Mouse (Mus musculus) limb, embryonic 10.5 days (tissue): ENCODE results near the gene Tardbp. TPM values are rescaled to one million over a fixed set of nuclear protein-coding genes. Genes with fewer than 3 reads are reported as not detected.

Experiments
- DNase-seq: peaks from one replicate; pipeline ENCODE4 v3.0.0-alpha.2; 2017; ENCODE audit warnings: low spot score
- H3K27ac ChIP-seq: fragments of 300-500 bp; sonication (generic); 2 replicates; pipeline ENCODE4 v1.5.1; 2016; ENCODE audit warnings: mild to moderate bottlenecking
- H3K27me3 ChIP-seq: fragments of 300-500 bp; sonication (generic); 2 replicates; pipeline ENCODE4 v1.6.1; 2016; ENCODE audit warnings: low read depth, mild to moderate bottlenecking; ENCODE audit not compliant: poor library complexity, severe bottlenecking
- H3K36me3 ChIP-seq: fragments of 300-500 bp; sonication (generic); 2 replicates; pipeline ENCODE4 v1.6.1; 2016; ENCODE audit warnings: mild to moderate bottlenecking, moderate library complexity
- H3K4me1 ChIP-seq: fragments of 300-500 bp; sonication (generic); 2 replicates; pipeline ENCODE4 v1.6.1; 2016
- H3K4me3 ChIP-seq: fragments of 300-500 bp; sonication (generic); 2 replicates; pipeline ENCODE4 v1.5.1; 2016; ENCODE audit warnings: mild to moderate bottlenecking, moderate library complexity
- H3K9me3 ChIP-seq: fragments of 300-500 bp; sonication (generic); replicated peaks from 2 replicates; pipeline ENCODE4 v1.6.1; 2016; ENCODE audit warnings: mild to moderate bottlenecking
- whole genome bisulfite sequencing: fragments of 180-500 bp; shearing (Covaris S2); methylation state at CpG from one replicate; pipeline ENCODE4 v1.1.7; 2016; 5-methylcytosine and 5-hydroxymethylcytosine counted together
- polyA plus RNA-seq: library from polyadenylated mRNA; unstranded; fragments of >200 nt; fragmentation: Nextera tagmentation; extraction: Ambion mirVana; gene quantifications from 2 replicates; pipeline ENCODE4 v1.2.1, GENCODE M21; 2016

Gene Tardbp
- polyA plus RNA-seq, result 446 and 455 TPM in 2 replicates

DNA sequence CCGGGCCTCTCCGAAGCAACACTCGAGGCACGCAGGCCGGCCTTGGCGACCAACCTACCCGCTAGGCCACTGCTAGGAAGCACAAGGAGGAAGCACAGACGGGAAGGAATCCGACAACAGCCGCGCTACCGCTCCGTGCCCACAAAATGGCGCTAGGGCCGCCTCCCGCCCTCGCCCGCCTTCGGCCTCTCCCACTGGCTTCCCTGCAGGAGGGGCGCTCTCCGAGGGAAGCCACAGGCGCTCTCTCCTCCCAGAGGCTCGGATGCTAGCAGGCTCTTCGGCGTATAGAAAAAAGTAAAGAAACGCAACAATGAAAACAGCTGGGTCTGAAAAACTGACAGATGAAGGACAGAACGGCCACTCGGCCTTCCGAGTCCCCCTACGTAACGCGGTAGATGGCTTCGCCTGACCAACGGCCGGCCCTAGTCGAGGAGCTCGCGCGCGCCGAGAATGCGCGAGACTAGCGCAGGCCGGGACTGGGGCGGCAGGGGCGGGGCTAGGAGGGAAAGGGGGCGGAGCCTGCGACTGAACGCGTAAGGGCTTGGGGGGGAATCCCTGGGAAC is at the start of gene Tardbp:
Tardbp (minus strand) TSS at position 397 of the 563 bp plus-strand sequence.
- peaks cover 36% of the 10 kb centered on the region for H3K36me3 ChIP-seq
- peaks cover 26% of the 10 kb centered on the region for H3K4me1 ChIP-seq
- no peaks in the 10 kb centered on the region for H3K9me3 ChIP-seq
- H3K27me3 ChIP-seq, result no peaks in the 10 kb centered on the region
- peak within 1 kb of the TSS; percentile 100 for H3K27ac ChIP-seq
- under 1% methylated on average over 51 of the region's 51 CpGs for WGBS
- DNase-seq, result peak; percentile 98
- H3K4me3 ChIP-seq, result peak within 1 kb of the TSS; percentile 100

DNA sequence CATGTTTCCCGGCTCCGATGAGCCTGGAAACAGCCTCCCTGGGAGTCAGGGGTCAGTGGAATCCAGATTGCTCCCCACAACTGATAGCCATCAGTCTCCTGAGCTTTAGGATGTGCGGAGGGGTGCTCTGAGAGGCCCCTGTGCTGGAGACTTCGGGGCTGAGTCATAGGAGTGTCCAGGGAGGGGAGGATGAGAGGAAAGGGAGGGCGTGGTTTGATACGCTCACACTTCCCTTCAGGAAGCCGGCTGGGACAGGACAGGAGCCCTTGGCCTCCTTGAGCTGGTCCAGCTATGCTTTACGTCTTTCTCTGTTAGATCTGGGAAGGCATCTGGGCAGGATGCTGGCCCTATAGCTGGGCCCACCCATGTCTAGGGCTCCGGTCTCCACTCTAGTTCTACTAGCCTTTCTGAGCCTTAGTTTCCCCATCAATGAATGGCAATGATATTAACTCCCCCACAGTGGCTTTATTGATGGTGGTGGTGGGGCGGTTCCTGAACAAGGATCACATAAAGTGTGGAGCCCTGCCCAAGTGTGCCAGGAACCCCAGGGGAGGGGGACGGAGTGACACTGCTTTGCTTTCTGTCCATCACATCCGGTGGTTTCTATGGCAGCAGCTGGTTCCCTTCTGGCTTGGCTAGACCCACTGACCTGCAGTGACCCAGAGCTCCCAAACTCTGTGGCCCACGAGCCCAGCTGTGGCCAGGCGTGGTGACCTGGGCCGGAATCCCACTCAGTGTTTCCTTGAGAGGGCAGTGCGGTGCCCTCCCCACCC is 49.6 kb upstream of the Tardbp start:
- H3K4me1 ChIP-seq, result peaks cover 45% of the 10 kb centered on the region
- no peak overlapping the region for H3K4me3 ChIP-seq
- peak overlapping the region; percentile 5 for H3K27ac ChIP-seq
- 41% methylated on average over 16 of the region's 16 CpGs for WGBS
- no peaks in the 10 kb centered on the region for H3K36me3 ChIP-seq
- H3K9me3 ChIP-seq, result no peaks in the 10 kb centered on the region
- DNase-seq, result no peak
- H3K27me3 ChIP-seq, result peaks cover 19% of the 10 kb centered on the region; the same call in 1 of the 2 replicates

DNA sequence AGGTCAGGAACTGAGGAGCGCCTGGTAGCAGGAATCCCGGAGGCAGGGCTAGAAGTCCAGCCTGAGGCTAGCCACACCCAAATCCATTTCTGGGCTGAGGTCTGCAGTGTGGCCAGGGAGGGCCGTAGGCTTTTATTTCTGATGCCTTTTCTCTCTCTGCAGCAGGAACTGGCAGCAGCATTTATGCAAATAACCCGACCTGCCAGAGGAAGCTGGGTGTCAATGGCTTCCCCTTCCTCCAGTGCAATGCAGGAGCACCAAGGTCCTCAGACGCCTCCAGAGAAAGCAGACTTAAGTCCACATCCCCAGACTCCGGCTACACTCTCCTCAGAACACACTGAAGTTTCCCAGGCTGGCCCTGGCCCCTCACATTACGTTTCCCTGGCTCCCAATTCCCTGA is 48.2 kb upstream of the Tardbp start:
- Histone ChIP-seq H3K27me3 (peaks cover 14% of the 10 kb centered on the region; the same call in 1 of the 2 replicates), H3K9me3 (no peaks in the 10 kb centered on the region), H3K4me1 (peaks cover 48% of the 10 kb centered on the region), H3K27ac (0 out of 2 replicates have a peak overlapping the region, but pooled peaks have one; percentile 32), H3K4me3 (no peak overlapping the region), H3K36me3 (no peaks in the 10 kb centered on the region)
- WGBS, result 33% methylated on average over 7 of the region's 7 CpGs
- no peak for DNase-seq

DNA sequence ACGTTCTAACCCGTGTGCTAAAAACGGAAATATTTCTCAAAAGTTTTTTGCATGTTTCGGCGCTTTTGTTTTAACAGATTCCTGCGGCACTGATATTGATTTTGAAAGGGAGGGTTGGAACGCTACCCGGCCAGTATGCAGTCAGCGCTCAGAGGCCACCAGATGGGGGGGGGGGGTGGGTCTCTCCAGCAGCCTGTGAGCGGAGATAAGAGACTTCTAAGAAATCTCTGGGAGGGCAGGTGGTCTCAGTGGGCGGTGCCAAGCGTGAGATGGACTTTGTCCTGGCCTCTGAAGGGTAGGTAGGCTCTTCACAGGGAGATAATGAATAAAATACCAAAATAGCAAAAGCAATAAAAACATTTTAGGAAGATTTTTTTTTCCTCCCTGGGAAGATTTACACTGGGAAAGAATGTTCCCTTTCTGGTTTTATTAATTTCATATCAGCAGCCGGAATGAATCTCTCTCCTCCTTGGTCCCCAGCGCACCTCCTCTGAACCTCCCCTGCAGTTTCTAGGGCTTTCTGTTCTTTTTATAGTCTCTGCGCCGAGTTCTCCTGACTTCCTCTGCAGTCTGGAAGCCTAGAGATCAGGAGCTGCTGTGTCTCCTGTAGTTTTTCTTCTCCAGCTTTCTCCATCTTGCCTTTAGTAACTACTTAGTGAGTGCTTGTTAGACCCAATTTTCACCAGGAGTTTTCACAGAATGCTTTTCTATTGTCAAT is 44.6 kb upstream of the Tardbp start:
- 57% methylated on average over 16 of the region's 16 CpGs for WGBS

DNA sequence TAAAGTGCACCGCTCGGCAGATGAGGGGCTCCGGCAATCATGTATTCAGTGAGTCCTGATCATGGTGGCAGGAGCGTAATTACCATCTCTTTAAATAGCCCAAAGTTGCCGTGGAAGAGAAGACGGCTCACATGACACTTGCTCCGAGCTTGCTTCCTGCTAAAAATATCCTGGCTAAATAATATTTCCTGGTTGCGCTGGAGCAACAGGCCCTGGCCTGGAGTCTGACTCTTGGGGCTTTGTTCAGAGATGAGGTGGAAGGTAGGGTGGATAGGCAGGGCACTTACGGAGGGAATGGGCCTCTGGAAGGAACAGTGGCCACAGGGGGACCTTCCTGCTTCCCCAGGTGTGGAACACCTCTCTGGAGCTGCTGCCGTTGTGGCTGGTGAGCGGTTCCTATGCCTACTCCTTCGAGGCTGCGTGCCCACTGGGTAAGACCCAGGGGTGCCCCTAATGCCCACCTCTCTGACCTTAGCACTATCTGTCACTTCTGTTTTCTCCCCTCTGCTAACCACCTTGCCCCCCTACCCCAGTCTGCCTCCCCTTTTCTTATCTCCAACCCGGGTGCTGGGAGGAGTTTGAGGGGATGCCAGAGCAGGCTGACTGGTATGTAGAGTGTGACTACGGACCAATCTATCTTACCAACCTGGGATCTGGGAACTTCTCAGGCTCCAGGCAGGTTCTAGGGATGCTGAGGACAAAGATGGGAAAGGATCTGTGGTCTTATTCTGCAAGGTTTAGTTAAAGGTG is 40.4 kb upstream of the Tardbp start:
- DNase-seq, result no peak
- no peaks in the 10 kb centered on the region for H3K9me3 ChIP-seq
- 88% methylated on average over 15 of the region's 15 CpGs for WGBS
- no peaks in the 10 kb centered on the region for H3K36me3 ChIP-seq
- H3K4me1 ChIP-seq, result peaks cover 33% of the 10 kb centered on the region
- no peak overlapping the region for H3K4me3 ChIP-seq
- H3K27me3 ChIP-seq, result peaks cover 23% of the 10 kb centered on the region
- no peak overlapping the region for H3K27ac ChIP-seq

More for the DNA sequence above, 44.6 kb upstream of the Tardbp start:
- Histone ChIP-seq H3K4me1 (peaks cover 29% of the 10 kb centered on the region), H3K4me3 (no peak overlapping the region), H3K27me3 (peaks cover 12% of the 10 kb centered on the region; the same call in 1 of the 2 replicates), H3K27ac (no peak overlapping the region), H3K9me3 (no peaks in the 10 kb centered on the region), H3K36me3 (no peaks in the 10 kb centered on the region)
- DNase-seq, result no peak

DNA sequence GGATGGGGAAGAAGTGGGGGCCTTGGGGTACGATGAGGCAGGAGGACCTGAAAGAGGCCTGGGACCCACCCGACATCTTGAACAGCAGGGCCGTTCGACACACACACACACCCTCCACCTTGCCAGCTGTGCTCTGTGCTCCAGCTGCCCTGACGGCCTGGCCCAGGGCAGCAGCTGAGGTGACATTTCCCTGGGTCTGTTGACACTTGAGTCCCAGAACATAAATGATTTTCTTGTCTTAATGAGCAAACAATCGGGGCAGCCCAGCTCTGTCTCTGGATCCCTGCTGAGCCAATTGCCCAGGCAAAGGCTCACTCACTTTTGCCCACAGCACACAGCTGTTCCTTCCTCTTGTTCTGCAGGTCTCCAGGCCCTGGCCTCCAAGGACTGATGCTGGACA is 37.2 kb upstream of the Tardbp start:
- Histone ChIP-seq H3K27ac (no peak overlapping the region), H3K9me3 (no peaks in the 10 kb centered on the region), H3K36me3 (no peaks in the 10 kb centered on the region), H3K27me3 (peaks cover 28% of the 10 kb centered on the region), H3K4me3 (no peak overlapping the region), H3K4me1 (peaks cover 34% of the 10 kb centered on the region)
- DNase-seq, result no peak
- WGBS, result 50% methylated on average over 6 of the region's 6 CpGs

DNA sequence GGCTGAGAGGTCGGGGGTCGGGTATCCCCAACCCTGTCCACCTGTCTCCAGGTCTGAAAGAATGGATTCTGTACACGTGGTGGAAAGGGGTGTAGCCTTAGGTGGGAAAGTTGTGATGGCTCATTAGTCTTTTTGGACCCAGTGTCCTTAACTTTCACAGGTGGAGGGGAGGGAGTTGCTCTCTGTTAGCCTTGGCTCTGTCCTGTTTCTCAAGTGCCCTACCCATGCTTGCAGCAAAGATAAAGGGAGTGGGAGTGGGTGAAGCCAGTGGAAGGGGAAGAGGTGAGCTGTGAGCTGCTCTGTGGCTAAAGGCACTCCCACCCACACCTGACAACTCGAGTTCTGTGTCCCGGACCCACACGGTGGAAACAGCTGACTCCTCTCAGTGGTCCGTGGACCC is 36.5 kb upstream of the Tardbp start:
- H3K4me3 ChIP-seq, result no peak overlapping the region
- no peak for DNase-seq
- H3K27ac ChIP-seq, result no peak overlapping the region
- H3K4me1 ChIP-seq, result peaks cover 30% of the 10 kb centered on the region
- no peaks in the 10 kb centered on the region for H3K9me3 ChIP-seq
- peaks cover 28% of the 10 kb centered on the region for H3K27me3 ChIP-seq
- no peaks in the 10 kb centered on the region for H3K36me3 ChIP-seq
- WGBS, result 81% methylated on average over 7 of the region's 7 CpGs

DNA sequence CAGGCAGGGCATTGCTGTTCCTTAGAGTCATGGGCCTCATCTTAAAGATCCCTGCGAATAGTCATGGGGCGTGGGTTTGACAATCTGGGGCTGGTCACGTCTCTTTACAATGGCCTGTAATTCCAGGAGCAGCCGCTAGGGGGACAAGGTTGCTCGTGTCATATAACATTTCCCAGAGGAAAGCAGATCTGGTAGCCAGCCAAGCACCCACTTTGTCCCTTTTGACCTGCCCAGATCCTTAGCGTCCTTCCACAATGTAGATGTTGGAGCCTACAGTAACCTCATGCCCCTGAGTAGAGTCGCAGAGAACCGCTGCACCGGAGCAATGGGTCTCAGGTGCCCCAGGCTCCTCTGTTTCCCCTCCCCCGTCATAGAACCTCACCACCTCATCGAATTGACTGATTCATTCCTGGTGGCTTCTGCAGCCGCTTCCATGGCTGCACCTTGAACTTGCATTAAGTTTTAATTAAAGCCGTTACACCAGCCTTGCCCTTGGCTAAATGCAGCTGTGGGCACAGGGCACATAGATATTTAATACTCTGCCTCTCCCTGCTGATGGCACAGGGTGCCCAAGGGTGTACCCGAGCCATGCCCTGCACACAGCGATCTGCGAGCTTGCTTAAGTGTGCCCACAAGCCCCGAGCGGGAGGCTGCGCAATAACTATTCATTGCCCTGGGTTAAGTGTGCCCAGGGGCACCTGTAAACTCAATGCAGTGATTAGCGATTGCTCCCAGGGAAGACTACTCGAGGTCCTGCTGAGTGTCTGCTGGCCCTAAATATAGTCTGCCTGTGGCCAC is 35.5 kb upstream of the Tardbp start:
- Histone ChIP-seq H3K27ac (peak overlapping the region; percentile 19; the same call in 1 of the 2 replicates), H3K4me3 (no peak overlapping the region)
- WGBS, result 42% methylated on average over 21 of the region's 21 CpGs

DNA sequence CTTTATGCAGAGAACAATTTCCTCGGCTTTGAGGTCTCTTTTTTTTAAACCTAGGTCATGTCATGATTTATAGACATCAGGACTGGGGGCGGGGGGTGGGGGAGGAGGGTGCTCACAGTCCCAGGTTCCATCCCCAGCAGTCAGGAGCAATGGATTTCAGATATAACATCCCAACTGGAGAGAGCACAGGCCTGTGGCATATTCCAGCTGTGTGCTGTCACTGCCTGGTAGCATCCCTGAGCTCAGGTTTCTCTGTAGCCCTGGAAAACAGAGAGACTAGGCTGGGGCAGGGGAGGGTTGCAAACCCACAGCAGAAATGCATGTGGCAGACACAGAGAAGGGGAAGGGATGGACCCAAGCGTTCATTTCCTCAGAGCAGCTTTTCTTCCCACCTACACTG is 33.4 kb upstream of the Tardbp start:
- no peaks in the 10 kb centered on the region for H3K9me3 ChIP-seq
- H3K27me3 ChIP-seq, result peaks cover 24% of the 10 kb centered on the region
- H3K27ac ChIP-seq, result no peak overlapping the region
- DNase-seq, result no peak
- H3K4me1 ChIP-seq, result peaks cover 46% of the 10 kb centered on the region
- no peaks in the 10 kb centered on the region for H3K36me3 ChIP-seq
- no peak overlapping the region for H3K4me3 ChIP-seq
- 38% methylated on average over 3 of the region's 3 CpGs for WGBS

More for the DNA sequence above, 35.5 kb upstream of the Tardbp start:
- Histone ChIP-seq H3K9me3 (no peaks in the 10 kb centered on the region), H3K36me3 (no peaks in the 10 kb centered on the region), H3K4me1 (peaks cover 34% of the 10 kb centered on the region), H3K27me3 (peaks cover 28% of the 10 kb centered on the region)
- DNase-seq, result peak; percentile 91

DNA sequence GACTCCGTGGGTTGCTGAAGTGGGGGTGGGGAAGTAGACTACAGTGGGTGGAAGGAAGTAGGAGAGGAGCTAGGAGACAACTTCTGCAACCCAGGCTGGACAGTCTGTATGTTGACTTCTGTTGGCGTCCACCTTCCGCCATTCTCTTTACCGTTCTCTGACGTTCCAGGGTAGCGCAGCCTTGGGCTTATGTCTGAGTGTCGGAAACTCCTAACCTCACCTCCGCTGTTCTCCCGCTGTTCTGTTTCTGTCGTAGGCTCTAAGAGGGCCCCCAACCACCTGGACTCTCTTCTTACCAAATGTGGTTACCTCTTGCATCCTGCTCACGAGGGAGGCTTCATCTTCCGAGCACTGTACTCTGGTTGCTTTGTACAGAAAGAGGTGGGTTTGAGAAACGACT is 31.0 kb upstream of the Tardbp start:
- Histone ChIP-seq H3K27ac (no peak overlapping the region), H3K27me3 (peaks cover 9% of the 10 kb centered on the region), H3K36me3 (no peaks in the 10 kb centered on the region), H3K4me3 (no peak overlapping the region), H3K9me3 (no peaks in the 10 kb centered on the region), H3K4me1 (peaks cover 28% of the 10 kb centered on the region)
- no peak for DNase-seq
- WGBS, result 91% methylated on average over 13 of the region's 13 CpGs

DNA sequence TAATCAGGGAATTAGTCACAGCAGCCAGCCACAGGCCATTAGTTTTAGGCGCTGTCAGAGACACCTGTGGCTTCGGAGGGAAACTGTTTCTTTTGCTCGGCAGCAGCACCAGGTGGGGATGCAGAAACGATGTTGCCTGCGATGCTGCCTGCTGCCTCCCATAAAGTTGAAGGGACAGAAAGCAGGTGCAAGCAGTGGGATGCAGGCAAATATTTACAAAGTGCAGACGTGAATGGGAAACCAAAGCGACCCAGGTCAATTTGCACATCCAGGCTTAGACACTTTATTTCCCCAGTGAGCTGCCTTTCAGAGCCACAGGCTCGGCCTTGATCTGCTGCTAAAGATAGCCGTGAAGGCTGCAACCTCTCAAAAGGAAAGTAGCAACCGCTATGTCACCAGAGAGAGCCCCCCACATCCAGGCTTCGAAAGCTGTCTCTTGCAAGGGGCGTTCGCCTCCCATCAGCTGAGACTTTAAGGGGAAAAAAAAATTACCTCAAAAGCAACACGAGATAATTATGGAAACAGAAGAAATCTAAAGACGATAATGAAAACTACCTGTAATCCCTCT is 30.0 kb upstream of the Tardbp start:
- no peak overlapping the region for H3K4me3 ChIP-seq
- no peak overlapping the region for H3K27ac ChIP-seq
- 0 out of 2 replicates have a peak, but pooled peaks cover 4% of the 10 kb centered on the region for H3K27me3 ChIP-seq
- no peaks in the 10 kb centered on the region for H3K9me3 ChIP-seq
- 46% methylated on average over 15 of the region's 15 CpGs for WGBS
- peaks cover 21% of the 10 kb centered on the region for H3K4me1 ChIP-seq
- no peaks in the 10 kb centered on the region for H3K36me3 ChIP-seq
- no peak for DNase-seq
